Mouse (Mus musculus): ENCODE data around the gene Gm9999. TPM values are rescaled to one million over a fixed set of nuclear protein-coding genes. Genes with fewer than 3 reads are reported as not detected.

Gm9999 gene
- polyA plus RNA-seq, 1 experiment from 2014 or later, result not detected

Other genes with a start within 250 kb of the Gm9999 start
- not detected in 2 replicates for gene Saa1, start 240.6 kb upstream of the Gm9999 start, polyA plus RNA-seq (2015; fragmentation: Nextera tagmentation; extraction: Ambion mirVana)
- not detected in 2 replicates for gene Saa2, start 231.8 kb upstream of the Gm9999 start, polyA plus RNA-seq (2015; fragmentation: Nextera tagmentation; extraction: Ambion mirVana)
- gene Hps5, start 187.5 kb upstream of the Gm9999 start, polyA plus RNA-seq (2015; fragmentation: Nextera tagmentation; extraction: Ambion mirVana), result 15.6 and 16.3 TPM in 2 replicates
- 43.7 and 44.2 TPM in 2 replicates for gene Gtf2h1, start 187.5 kb upstream of the Gm9999 start, polyA plus RNA-seq (2015; fragmentation: Nextera tagmentation; extraction: Ambion mirVana)
- gene Ldha, start 142.1 kb upstream of the Gm9999 start, polyA plus RNA-seq (2015; fragmentation: Nextera tagmentation; extraction: Ambion mirVana), result 521 and 535 TPM in 2 replicates
- gene Ldhc, start 122.4 kb upstream of the Gm9999 start, polyA plus RNA-seq (2015; fragmentation: Nextera tagmentation; extraction: Ambion mirVana), result 0.26 and 0.35 TPM in 2 replicates
- 397 and 415 TPM in 2 replicates for gene Tsg101, start 63.6 kb upstream of the Gm9999 start, polyA plus RNA-seq (2015; fragmentation: Nextera tagmentation; extraction: Ambion mirVana)
- 5.0 and 5.9 TPM in 2 replicates for gene Uevld, start 25.1 kb upstream of the Gm9999 start, polyA plus RNA-seq (2015; fragmentation: Nextera tagmentation; extraction: Ambion mirVana)
- 8.9 and 9.8 TPM in 2 replicates for gene Spty2d1, start 24.8 kb downstream of the Gm9999 start, polyA plus RNA-seq (2015; fragmentation: Nextera tagmentation; extraction: Ambion mirVana)
- 24.4 and 27.1 TPM in 2 replicates for gene Tmem86a, start 67.0 kb downstream of the Gm9999 start, polyA plus RNA-seq (2015; fragmentation: Nextera tagmentation; extraction: Ambion mirVana)
- 112 and 120 TPM in 2 replicates for gene Ptpn5, start 150.1 kb downstream of the Gm9999 start, polyA plus RNA-seq (2015; fragmentation: Nextera tagmentation; extraction: Ambion mirVana)
- not detected in 2 replicates for gene Mrgpra6, start 221.3 kb downstream of the Gm9999 start, polyA plus RNA-seq (2015; fragmentation: Nextera tagmentation; extraction: Ambion mirVana)